Mouse (Mus musculus) MEL (cell line): ENCODE measurements around the gene Lrrc52.

ENCODE experiments used
- CTCF ChIP-seq, 3 experiments: IDR thresholded peaks in 2 of 3; conservative IDR thresholded peaks in 1 of 3; 2 replicates each; pipeline ENCODE4 v1.5.1; 2011 to 2012; ENCODE audit warnings: low read length in 3 of 3, low read depth in 2 of 3, mild to moderate bottlenecking in 2 of 3, improper control_type of control experiment in 1 of 3, inconsistent platforms in 1 of 3, mixed read lengths in 1 of 3, moderate library complexity in 1 of 3; ENCODE audit not compliant: control insufficient read depth in 1 of 3, insufficient read depth in 1 of 3, poor library complexity in 1 of 3, severe bottlenecking in 1 of 3
- MYC ChIP-seq: IDR thresholded peaks from 2 replicates; pipeline ENCODE4 v1.6.1; 2011; ENCODE audit warnings: low read depth, mild to moderate bottlenecking, low read length, improper control_type of control experiment, moderate library complexity
- POLR2A ChIP-seq, 2 experiments: IDR thresholded peaks; 2 replicates each; pipeline ENCODE4 v1.6.1; 2011 to 2012; ENCODE audit warnings: low read length in 2 of 2, mild to moderate bottlenecking in 2 of 2, control low read depth in 1 of 2, improper control_type of control experiment in 1 of 2, low read depth in 1 of 2, moderate library complexity in 1 of 2; ENCODE audit not compliant: control insufficient read depth in 1 of 2, insufficient read depth in 1 of 2, poor library complexity in 1 of 2
- TBP ChIP-seq: IDR thresholded peaks from 2 replicates; pipeline ENCODE4 v1.8.0; 2011; ENCODE audit warnings: low read depth, low read length, improper control_type of control experiment
- UBTF ChIP-seq: IDR thresholded peaks from 2 replicates; pipeline ENCODE4 v1.6.1; 2012; ENCODE audit warnings: low read depth, mild to moderate bottlenecking, inconsistent platforms, low read length, improper control_type of control experiment, moderate library complexity, borderline replicate concordance; ENCODE audit not compliant: insufficient read depth
- ZKSCAN1 ChIP-seq: IDR thresholded peaks from 2 replicates; pipeline ENCODE4 v1.6.1; 2012; ENCODE audit warnings: low read depth, mild to moderate bottlenecking, inconsistent platforms, low read length, improper control_type of control experiment, moderate library complexity

- TF ChIP-seq CTCF (IDR thresholded peaks at IDR 0.05 in 2 of 3, conservative IDR thresholded peaks at IDR 0.05 in 1 of 3; ENCODE audit: control insufficient read depth in 1 of 3, insufficient read depth in 1 of 3, low read depth in 2 of 3, low read length in 3 of 3, poor library complexity in 1 of 3, severe bottlenecking in 1 of 3) (no peak), MYC (no peak), UBTF (no peak), ZKSCAN1 (no peak), POLR2A (IDR thresholded peaks at IDR 0.05; ENCODE audit: control insufficient read depth in 1 of 2, insufficient read depth in 1 of 2, low read depth in 1 of 2, low read length in 2 of 2, poor library complexity in 1 of 2) (no peak), TBP (no peak)
Observed at GRCm38 (mm10) chr1:167466765-167467426, at the start of gene Lrrc52.
